Mouse (Mus musculus) midbrain, embryonic 14.5 days (tissue): ENCODE data around the gene Prex1. TPM values are rescaled to one million over a fixed set of nuclear protein-coding genes. Genes with fewer than 3 reads are reported as not detected.

ENCODE experiments used
- ATAC-seq: fragments of 200-750 bp; cut with Nextera tagmentation; 2 replicates; pipeline ENCODE4 v1.8.0; 2017; ENCODE audit warnings: moderate number of reproducible peaks, moderate library complexity; ENCODE audit not compliant: low FRiP score, low TSS enrichment
- DNase-seq: peaks from one replicate; pipeline ENCODE4 v3.0.0-alpha.2; 2015
- H3K27ac ChIP-seq: fragments of 300-500 bp; sonication (generic); replicated peaks from 2 replicates; pipeline ENCODE4 v1.5.1; 2014; ENCODE audit warnings: mild to moderate bottlenecking, low read depth, low read length, moderate library complexity
- H3K27me3 ChIP-seq: fragments of 300-500 bp; sonication (generic); 2 replicates; pipeline ENCODE4 v1.6.1; 2014; ENCODE audit warnings: low read length, control low read depth, mixed read lengths; ENCODE audit not compliant: control insufficient read depth, insufficient read depth
- H3K36me3 ChIP-seq: fragments of 300-500 bp; sonication (generic); 2 replicates; pipeline ENCODE4 v1.6.1; 2014; ENCODE audit warnings: low read length, control low read depth; ENCODE audit not compliant: control insufficient read depth, insufficient read depth
- H3K4me1 ChIP-seq: fragments of 300-500 bp; sonication (generic); 2 replicates; pipeline ENCODE4 v1.6.1; 2014; ENCODE audit warnings: mild to moderate bottlenecking, antibody characterized with exemption, low read length, control low read depth; ENCODE audit not compliant: control insufficient read depth, insufficient read depth
- H3K4me2 ChIP-seq: fragments of 300-500 bp; sonication (generic); 2 replicates; pipeline ENCODE4 v1.6.1; 2014; ENCODE audit warnings: mild to moderate bottlenecking, low read length, moderate library complexity
- H3K4me3 ChIP-seq: fragments of 300-500 bp; sonication (generic); replicated peaks from 2 replicates; pipeline ENCODE4 v1.5.1; 2014; ENCODE audit warnings: low read depth, low read length
- H3K9ac ChIP-seq: fragments of 300-500 bp; sonication (generic); replicated peaks from 2 replicates; pipeline ENCODE4 v1.6.1; 2014; ENCODE audit warnings: mild to moderate bottlenecking, low read length, moderate library complexity
- H3K9me3 ChIP-seq: fragments of 300-500 bp; sonication (generic); 2 replicates; pipeline ENCODE4 v1.6.1; 2016; ENCODE audit warnings: low read length, control low read depth, mixed read lengths; ENCODE audit not compliant: control insufficient read depth
- WGBS: fragments of 180-500 bp; shearing (Covaris S2); extraction: QIAGEN DNeasy Blood & Tissue Kit; methylation state at CpG from one replicate; pipeline ENCODE4 v1.1.7; 2014; 5-methylcytosine and 5-hydroxymethylcytosine counted together
- polyA plus RNA-seq: library from polyadenylated mRNA; unstranded; fragments of >200 nt; fragmentation: Nextera tagmentation; extraction: Ambion mirVana; gene quantifications from 2 replicates; pipeline ENCODE4 v1.2.1, GENCODE M21; 2014

Prex1 gene
- polyA plus RNA-seq, 1 experiment from 2014 or later, result 24.2 TPM

DNA sequence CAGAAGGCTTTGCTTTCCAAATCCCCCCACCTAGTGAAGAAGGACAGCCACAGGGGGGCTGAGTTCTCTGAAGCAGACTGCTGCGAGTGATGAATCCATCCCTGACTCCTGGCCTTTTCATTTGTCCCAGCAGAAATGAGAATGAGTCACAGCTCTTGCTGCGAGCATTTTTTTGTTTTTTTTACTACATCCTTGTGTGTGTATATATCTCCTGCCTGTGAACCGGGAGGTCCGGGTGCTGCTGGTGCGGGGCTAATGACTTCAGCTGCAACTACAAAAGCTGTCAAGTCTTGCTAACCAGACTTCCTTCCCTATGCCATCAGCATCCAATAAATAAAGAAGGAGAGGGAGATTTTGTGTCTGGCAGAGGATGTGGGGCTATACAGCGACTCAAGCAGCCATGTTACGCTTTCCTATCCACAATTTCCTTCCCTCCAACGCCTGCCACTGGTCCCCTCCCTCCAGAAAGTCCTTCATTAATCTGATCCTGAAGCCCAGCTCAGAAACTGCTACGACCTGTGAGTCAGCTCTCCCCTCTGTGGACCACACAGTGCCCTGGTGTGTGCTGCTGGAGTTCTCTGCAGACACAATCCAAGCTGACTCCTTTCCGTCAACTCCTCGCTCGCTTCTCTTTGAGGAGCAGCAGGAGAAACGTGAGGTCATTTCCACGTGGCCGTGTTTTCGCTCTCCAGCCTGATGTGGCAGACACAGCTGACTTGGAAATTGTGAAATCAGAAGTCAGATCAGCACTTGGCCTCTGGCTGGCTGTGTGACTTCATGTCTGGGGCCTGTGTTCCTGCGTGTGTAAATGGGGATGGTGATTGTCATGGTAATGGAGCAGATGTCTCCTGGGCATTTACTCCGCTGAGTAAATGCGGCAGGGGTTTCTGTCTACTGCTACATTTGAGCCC, 16.3 kb upstream of the Prex1 start:
- Histone ChIP-seq H3K4me2 (peak overlapping the region; percentile 33), H3K27ac (peak overlapping the region; percentile 74), H3K4me3 (no peak overlapping the region), H3K4me1 (peaks cover 16% of the 10 kb centered on the region), H3K36me3 (no peaks in the 10 kb centered on the region), H3K9ac (peak overlapping the region; percentile 26; the same call in 1 of the 2 replicates), H3K27me3 (no peaks in the 10 kb centered on the region), H3K9me3 (no peaks in the 10 kb centered on the region)
- ATAC-seq (no peak), DNase-seq (peak; percentile 61)
- 9% methylated on average over 19 of the region's 19 CpGs for WGBS

DNA sequence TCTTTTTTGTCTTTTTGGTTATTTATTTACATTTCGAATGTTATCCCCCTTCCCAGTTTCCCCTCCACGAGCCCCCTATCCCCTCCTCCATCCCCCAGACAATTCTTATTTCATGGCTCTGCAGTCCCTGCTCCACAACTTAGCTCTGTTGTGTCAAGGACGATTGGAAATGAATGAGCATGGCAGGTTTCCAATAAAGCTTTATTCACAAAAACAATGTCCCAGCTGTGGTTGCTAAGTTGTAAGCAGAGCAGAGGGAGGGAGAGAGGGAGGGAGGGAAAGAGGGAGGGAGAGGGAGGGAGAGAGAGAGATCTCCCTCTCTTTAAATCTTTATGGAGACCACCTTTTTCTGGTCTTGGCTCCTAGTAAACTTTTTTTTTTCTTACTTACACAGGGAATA, 15.4 kb upstream of the Prex1 start:
- Histone ChIP-seq H3K36me3 (no peaks in the 10 kb centered on the region), H3K4me3 (no peak overlapping the region), H3K4me1 (peaks cover 16% of the 10 kb centered on the region), H3K9ac (no peak overlapping the region), H3K4me2 (no peak overlapping the region), H3K9me3 (no peaks in the 10 kb centered on the region), H3K27ac (peak overlapping the region; percentile 74; the same call in 1 of the 2 replicates), H3K27me3 (no peaks in the 10 kb centered on the region)
- WGBS, result 15% methylated on average over 3 of the region's 3 CpGs
- DNase-seq (peak; percentile 53), ATAC-seq (no peak)

DNA sequence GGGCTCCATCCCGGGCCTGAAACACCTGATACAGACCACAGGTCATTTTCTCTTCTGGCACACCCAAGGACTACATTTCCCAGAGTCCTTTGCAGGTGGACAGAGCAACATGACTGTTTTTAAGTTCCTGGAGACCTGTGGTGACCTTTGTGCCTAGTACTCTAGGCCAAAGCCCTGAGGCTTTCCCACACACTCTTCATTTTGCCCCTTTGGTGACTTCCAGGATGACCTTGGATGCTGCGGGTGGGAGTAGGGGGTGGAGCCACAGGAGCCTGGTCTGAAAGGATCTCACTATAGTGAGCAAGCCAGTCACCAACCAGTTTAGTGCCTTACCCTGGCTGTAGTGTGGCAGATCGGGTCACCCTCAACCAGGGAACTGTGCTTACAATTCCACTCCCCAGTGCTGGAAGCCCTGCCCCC, 14.6 kb upstream of the Prex1 start:
- ATAC-seq (no peak), DNase-seq (peak; percentile 30)
- Histone ChIP-seq H3K4me3 (no peak overlapping the region), H3K9me3 (no peaks in the 10 kb centered on the region), H3K4me1 (peaks cover 16% of the 10 kb centered on the region), H3K4me2 (no peak overlapping the region), H3K9ac (no peak overlapping the region), H3K27ac (no peak overlapping the region), H3K36me3 (no peaks in the 10 kb centered on the region), H3K27me3 (no peaks in the 10 kb centered on the region)
- 43% methylated on average over 3 of the region's 3 CpGs for WGBS

DNA sequence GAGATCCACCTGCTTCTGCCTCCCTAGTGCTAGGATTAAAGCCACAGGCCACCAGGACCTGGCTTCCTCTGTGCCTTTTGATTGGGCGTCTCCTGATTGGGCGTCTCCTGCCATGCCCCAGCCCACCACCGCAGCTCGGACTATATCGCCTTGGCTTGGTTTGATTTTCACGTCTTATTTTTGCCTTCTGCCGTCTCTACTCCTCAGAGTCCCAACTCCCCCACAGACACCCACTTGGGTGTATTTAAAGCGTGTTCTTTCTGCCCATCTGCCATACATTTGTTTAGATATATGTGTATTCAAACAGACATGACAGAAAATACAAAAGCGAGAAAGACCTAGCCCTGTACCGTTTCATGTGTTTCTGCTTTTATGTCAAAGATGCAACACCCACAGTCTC, 14.2 kb upstream of the Prex1 start:
- ATAC-seq (no peak), DNase-seq (no peak)
- peaks cover 16% of the 10 kb centered on the region for H3K4me1 ChIP-seq
- 82% methylated on average over 10 of the region's 10 CpGs for WGBS
- H3K9me3 ChIP-seq, result no peaks in the 10 kb centered on the region
- H3K36me3 ChIP-seq, result no peaks in the 10 kb centered on the region
- no peak overlapping the region for H3K4me3 ChIP-seq
- H3K27me3 ChIP-seq, result no peaks in the 10 kb centered on the region
- no peak overlapping the region for H3K9ac ChIP-seq
- no peak overlapping the region for H3K27ac ChIP-seq
- no peak overlapping the region for H3K4me2 ChIP-seq

DNA sequence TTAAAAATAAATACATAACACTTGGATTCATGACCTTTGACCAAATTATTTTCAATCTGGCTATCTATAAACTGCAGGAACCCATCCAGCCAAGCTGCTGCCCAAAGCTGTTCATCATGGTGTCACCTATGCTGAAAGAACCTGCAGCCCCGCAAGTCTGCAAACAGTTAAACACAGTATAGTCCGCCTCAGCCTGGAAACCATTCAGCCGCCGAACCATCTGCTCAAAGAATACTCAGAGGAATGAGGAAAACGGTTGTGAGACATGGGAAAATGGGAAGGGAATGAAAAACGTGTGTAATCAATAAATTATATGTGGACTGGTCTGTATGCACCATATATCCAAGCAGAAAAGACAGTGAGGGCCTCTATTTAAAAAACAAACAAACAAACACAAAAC, 13.3 kb upstream of the Prex1 start:
- H3K4me2 ChIP-seq, result no peak overlapping the region
- ATAC-seq (no peak), DNase-seq (no peak)
- H3K27me3 ChIP-seq, result no peaks in the 10 kb centered on the region
- no peaks in the 10 kb centered on the region for H3K36me3 ChIP-seq
- H3K9ac ChIP-seq, result no peak overlapping the region
- H3K27ac ChIP-seq, result no peak overlapping the region
- H3K4me1 ChIP-seq, result peaks cover 16% of the 10 kb centered on the region
- no peak overlapping the region for H3K4me3 ChIP-seq
- WGBS, result 51% methylated on average over 6 of the region's 6 CpGs
- no peaks in the 10 kb centered on the region for H3K9me3 ChIP-seq

DNA sequence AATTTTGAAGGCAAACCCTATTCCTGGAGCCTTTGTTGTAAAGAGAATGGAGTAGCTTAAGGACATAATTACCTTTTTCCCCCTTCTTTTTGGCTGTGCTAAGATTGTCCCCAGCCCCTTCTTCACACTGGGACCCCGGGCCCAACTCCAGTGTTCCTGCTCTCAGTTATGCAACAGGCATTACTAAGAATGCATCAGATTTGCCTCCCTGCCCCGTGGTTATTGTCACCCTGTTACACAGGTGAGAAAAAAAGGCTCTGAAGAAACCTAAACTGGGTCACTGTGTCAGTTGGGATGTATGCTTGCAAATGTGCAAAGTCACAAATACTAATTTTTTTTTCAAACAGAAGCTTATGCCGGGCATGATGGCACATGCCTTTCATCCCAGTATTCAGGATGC, 6.8 kb upstream of the Prex1 start:
- DNase-seq, result no peak
- Histone ChIP-seq H3K9ac (no peak overlapping the region), H3K4me2 (no peak overlapping the region), H3K4me3 (no peak overlapping the region), H3K9me3 (no peaks in the 10 kb centered on the region), H3K36me3 (no peaks in the 10 kb centered on the region), H3K27ac (no peak overlapping the region), H3K27me3 (no peaks in the 10 kb centered on the region), H3K4me1 (no peaks in the 10 kb centered on the region)
- no peak for ATAC-seq
- WGBS, result 77% methylated on average over 3 of the region's 3 CpGs

DNA sequence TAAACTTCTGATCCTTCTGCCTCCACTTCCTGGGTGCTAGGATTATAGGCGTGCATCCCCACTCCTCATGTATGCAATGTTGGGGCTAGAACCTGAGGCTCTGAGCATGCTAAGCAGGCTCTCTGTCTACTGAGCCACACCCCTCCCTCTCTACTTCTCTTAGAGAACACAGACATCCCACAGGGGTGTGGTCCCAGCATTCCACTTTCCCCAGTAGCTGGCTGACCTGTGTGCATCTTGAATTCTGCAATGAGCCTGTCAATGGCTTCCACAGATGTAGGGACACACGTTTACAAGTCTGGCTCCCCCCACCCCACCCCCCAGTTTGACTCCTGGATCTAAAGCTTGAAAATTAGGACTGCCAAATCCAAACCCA, 6.3 kb upstream of the Prex1 start:
- 75% methylated on average over 2 of the region's 2 CpGs for WGBS
- DNase-seq (no peak), ATAC-seq (no peak)
- Histone ChIP-seq H3K27me3 (no peaks in the 10 kb centered on the region), H3K9me3 (no peaks in the 10 kb centered on the region), H3K36me3 (no peaks in the 10 kb centered on the region), H3K9ac (no peak overlapping the region), H3K4me1 (no peaks in the 10 kb centered on the region), H3K4me3 (no peak overlapping the region), H3K4me2 (no peak overlapping the region), H3K27ac (no peak overlapping the region)

DNA sequence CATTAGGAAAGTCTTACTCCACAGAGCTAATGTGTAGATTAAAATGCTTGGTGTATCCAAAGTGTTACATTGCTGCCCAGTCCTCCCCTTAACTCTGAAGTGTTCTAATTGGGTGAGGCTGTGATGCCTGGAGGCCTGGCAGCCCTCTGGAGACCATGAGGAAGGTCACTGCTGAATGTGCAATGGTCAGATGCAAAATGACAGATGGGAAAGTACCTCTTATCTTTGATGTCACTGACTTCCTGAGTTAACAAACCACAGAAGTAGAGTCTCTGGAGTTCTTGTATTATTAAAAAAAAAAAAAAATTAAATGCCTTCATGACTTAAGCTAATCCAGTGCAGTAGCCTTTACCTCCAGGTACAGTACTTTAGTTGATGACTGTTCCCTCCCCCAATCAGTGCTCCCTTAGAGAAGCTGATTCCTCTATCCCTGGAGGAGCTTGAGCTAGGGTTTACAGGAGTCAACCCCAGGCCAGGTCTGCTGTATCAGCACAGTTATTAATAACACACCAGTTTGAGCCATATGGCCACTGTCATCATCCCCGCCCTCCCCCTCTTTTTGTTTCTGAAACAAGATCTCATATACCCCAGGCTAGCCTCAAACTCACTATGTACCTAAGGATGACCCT, 5.8 kb upstream of the Prex1 start:
- ATAC-seq (no peak), DNase-seq (no peak)
- no peaks in the 10 kb centered on the region for H3K9me3 ChIP-seq
- no peaks in the 10 kb centered on the region for H3K27me3 ChIP-seq
- WGBS, result 100% methylated on average over 1 of the region's 1 CpGs
- H3K36me3 ChIP-seq, result no peaks in the 10 kb centered on the region
- H3K27ac ChIP-seq, result no peak overlapping the region
- H3K9ac ChIP-seq, result no peak overlapping the region
- no peak overlapping the region for H3K4me3 ChIP-seq
- H3K4me1 ChIP-seq, result peaks cover 2% of the 10 kb centered on the region; the same call in 1 of the 2 replicates
- H3K4me2 ChIP-seq, result no peak overlapping the region

DNA sequence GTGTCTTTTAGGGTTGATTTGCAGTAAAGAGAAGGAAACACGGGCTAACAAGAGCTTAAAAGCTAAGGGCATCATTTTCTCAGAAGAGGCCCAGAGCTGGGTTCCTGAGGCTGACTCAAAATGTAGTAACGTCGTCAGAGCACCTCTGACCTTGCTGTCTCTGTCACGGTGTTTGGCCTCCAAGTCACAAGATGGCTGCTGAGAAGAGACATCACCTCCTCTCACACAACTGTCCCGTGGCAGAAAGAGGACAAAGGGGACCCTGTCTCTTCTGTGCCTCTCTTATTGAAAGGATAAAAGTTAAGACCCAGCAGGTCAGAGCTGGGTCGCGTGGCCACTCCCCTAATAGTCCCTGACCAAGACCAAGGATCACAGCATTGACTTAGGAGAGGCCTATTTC, 2.4 kb upstream of the Prex1 start:
- Histone ChIP-seq H3K9ac (no peak overlapping the region), H3K9me3 (no peaks in the 10 kb centered on the region), H3K4me3 (no peak overlapping the region), H3K27ac (no peak overlapping the region), H3K36me3 (no peaks in the 10 kb centered on the region), H3K27me3 (no peaks in the 10 kb centered on the region), H3K4me1 (peaks cover 18% of the 10 kb centered on the region; the same call in 1 of the 2 replicates), H3K4me2 (no peak overlapping the region)
- 50% methylated on average over 7 of the region's 7 CpGs for WGBS
- ATAC-seq (no peak), DNase-seq (no peak)
